Mouse (Mus musculus) urinary bladder, postnatal 4 days (tissue): Measurements from ENCODE around the gene Gm3106.
"Not testable (repeated sequence)": the region's sequence is repeated elsewhere in the genome, so short reads cannot be mapped to it uniquely, and the experiment has no call there.

Source experiments
- DNase-seq, 2 experiments: peaks; one replicate each; pipeline ENCODE4 v3.0.0; 2021 to 2022; ENCODE audit warnings: low spot score in 2 of 2

The Gm3106 gene

DNA sequence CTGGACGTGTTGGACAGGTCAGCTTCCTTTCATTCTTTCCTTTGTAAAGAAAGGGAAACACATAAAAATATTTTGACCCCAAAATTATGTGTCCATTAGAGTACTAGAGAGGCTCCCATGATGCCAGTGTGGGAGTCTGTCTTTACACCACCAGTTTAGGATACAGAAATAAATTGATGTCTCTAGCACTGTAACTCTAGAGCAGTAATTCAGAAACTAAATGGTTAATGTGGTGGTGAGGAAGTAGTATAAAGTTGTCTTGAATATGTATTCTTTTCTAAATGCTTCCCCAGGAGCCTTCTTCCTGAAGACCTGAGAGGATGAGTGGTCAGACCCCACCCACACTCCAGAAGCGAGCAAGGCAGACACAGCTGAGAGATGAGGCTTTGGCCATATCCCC, at the start of gene Gm3106:
Gene Gm3106 (plus strand): TSS at position 301 of the 400 bp plus-strand sequence.
- not testable (repeated sequence) for DNase-seq
